Mouse (Mus musculus) neural tube, embryonic 11.5 days (tissue): ENCODE measurements around the gene Rffl. TPM values are rescaled to one million over a fixed set of nuclear protein-coding genes. Genes with fewer than 3 reads are reported as not detected.
A peak's percentile ranks its signal among the peaks of the same experiment; 100 is the strongest.

Source experiments
- ATAC-seq: fragments of 200-750 bp; cut with Nextera tagmentation; 2 replicates; pipeline ENCODE4 v1.8.0; 2017; ENCODE audit warnings: moderate number of reproducible peaks, mild to moderate bottlenecking, moderate TSS enrichment, moderate library complexity; ENCODE audit not compliant: insufficient read depth, low FRiP score, low TSS enrichment
- DNase-seq: peaks from one replicate; pipeline ENCODE4 v3.0.0-alpha.2; 2015; ENCODE audit warnings: low spot score
- H3K27ac ChIP-seq: fragments of 300-500 bp; sonication (generic); 2 replicates; pipeline ENCODE4 v1.5.1; 2014; ENCODE audit warnings: low read depth, mild to moderate bottlenecking, low read length
- H3K27me3 ChIP-seq: fragments of 300-500 bp; sonication (generic); 2 replicates; pipeline ENCODE4 v1.6.1; 2014; ENCODE audit warnings: mild to moderate bottlenecking, low read length, mixed read lengths; ENCODE audit not compliant: control insufficient read depth, insufficient read depth
- H3K36me3 ChIP-seq: fragments of 300-500 bp; sonication (generic); 2 replicates; pipeline ENCODE4 v1.6.1; 2014; ENCODE audit warnings: mild to moderate bottlenecking, low read length, moderate library complexity, mixed read lengths; ENCODE audit not compliant: control insufficient read depth, insufficient read depth
- H3K4me1 ChIP-seq: fragments of 300-500 bp; sonication (generic); 2 replicates; pipeline ENCODE4 v1.6.1; 2014; ENCODE audit warnings: low read length, mixed read lengths; ENCODE audit not compliant: control insufficient read depth, insufficient read depth
- H3K4me2 ChIP-seq: fragments of 300-500 bp; sonication (generic); 2 replicates; pipeline ENCODE4 v1.6.1; 2014; ENCODE audit warnings: low read depth, mild to moderate bottlenecking, moderate library complexity
- H3K4me3 ChIP-seq: fragments of 300-500 bp; sonication (generic); 2 replicates; pipeline ENCODE4 v1.5.1; 2014; ENCODE audit warnings: low read depth, low read length
- H3K9ac ChIP-seq: fragments of 300-500 bp; sonication (generic); 2 replicates; pipeline ENCODE4 v1.6.1; 2014; ENCODE audit warnings: mild to moderate bottlenecking, low read length
- H3K9me3 ChIP-seq: fragments of 300-500 bp; sonication (generic); 2 replicates; pipeline ENCODE4 v1.6.1; 2016; ENCODE audit warnings: low read length; ENCODE audit not compliant: control insufficient read depth
- WGBS: fragments of 180-500 bp; shearing (Covaris S2); extraction: QIAGEN DNeasy Blood & Tissue Kit; methylation state at CpG from one replicate; pipeline ENCODE4 v1.1.7; 2014; 5-methylcytosine and 5-hydroxymethylcytosine counted together
- polyA plus RNA-seq: library from polyadenylated mRNA; unstranded; fragments of >200 nt; fragmentation: Nextera tagmentation; extraction: Ambion mirVana; gene quantifications from 2 replicates; pipeline ENCODE4 v1.2.1, GENCODE M21; 2014

Gene Rffl
- polyA plus RNA-seq, 1 experiment from 2014 or later: 11.9 TPM

DNA sequence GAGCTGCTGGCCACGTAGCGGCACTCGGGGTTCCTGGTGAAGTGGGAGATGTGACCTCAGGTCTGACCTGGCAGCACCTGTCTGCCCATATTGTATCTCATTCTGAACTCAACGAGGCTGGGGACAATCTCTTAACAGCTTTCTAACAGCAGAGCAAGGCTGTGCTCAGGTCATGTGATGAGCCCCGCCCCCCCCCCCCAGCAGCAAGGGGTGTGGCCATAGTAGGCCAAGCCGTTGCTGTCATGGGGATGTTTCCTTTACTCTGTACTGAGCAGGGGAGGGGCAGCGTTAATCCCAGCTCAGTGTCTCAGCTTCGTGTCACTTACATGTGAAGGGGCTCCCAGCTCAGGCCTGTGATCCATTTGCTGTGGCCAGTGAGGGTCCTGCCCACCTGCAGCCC lies 33.9 kb upstream of the Rffl start:
- Histone ChIP-seq H3K27me3 (no peaks in the 10 kb centered on the region), H3K9ac (no peak overlapping the region), H3K36me3 (peaks cover 12% of the 10 kb centered on the region), H3K9me3 (no peaks in the 10 kb centered on the region), H3K27ac (no peak overlapping the region), H3K4me1 (peaks cover 3% of the 10 kb centered on the region; the same call in 1 of the 2 replicates), H3K4me2 (no peak overlapping the region), H3K4me3 (no peak overlapping the region)
- 72% methylated on average over 8 of the region's 8 CpGs for WGBS
- DNase-seq: no peak
- ATAC-seq: no peak

DNA sequence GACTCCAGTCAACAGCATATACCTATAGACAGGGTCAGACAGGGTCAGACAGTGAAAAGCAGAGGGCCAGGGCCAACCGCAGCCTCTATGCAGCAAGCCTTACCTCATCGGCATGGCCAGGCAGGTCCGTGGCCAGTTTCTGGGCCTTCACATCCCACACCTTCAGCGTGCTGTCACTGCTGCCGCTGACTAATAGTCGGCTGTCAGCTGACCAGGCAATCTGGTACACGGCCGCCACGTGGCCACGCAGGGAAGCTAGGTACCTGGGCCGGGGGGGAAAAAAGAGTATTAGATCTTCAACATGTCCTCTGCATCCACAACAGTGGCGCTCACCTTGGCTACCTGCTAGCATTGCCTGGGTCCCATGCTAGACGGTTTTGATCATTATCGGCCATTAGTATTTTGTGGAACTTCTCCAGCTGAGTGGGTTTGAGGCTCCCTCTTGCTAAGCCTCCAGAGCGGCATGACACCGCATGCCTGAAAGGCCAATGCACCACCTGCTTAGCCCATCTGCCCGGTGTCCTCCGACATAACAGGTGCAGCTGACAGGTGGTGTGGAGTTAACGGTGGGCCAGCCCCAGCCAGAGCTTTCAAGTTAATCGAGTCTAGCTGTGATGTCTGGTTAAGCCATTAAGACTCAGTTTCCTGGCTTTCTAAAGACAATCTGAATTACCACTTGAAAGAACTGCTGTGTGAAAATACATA lies 30.7 kb upstream of the Rffl start:
- H3K4me1 ChIP-seq: no peaks in the 10 kb centered on the region
- H3K9ac ChIP-seq: no peak overlapping the region
- DNase-seq (no peak), ATAC-seq (no peak)
- no peak overlapping the region for H3K4me3 ChIP-seq
- 87% methylated on average over 20 of the region's 20 CpGs for WGBS
- H3K4me2 ChIP-seq: no peak overlapping the region
- H3K9me3 ChIP-seq: no peaks in the 10 kb centered on the region
- H3K27me3 ChIP-seq: no peaks in the 10 kb centered on the region
- H3K27ac ChIP-seq: no peak overlapping the region
- peaks cover 12% of the 10 kb centered on the region for H3K36me3 ChIP-seq

DNA sequence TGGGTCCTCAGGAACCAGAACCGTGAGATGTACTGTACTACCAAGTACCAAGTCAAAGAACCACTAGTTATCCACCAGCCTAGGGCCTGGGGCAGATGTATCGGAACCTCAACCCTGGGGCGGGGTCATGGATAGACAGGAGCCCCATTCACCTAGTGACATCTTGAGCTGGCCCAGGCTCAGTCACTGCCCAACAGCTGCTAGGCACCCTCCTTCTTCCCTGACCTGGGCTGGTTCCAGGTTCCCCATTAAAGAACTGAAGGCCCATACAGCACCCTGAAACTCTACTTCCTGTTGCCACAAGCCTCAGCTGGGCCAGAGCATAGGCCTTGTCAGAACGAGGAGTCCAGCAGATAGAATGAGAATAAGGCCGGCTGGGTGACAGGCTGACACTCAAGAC lies 28.7 kb upstream of the Rffl start:
- 96% methylated on average over 5 of the region's 5 CpGs for WGBS
- Histone ChIP-seq H3K4me3 (no peak overlapping the region), H3K27me3 (no peaks in the 10 kb centered on the region), H3K4me1 (no peaks in the 10 kb centered on the region), H3K27ac (no peak overlapping the region), H3K36me3 (peaks cover 9% of the 10 kb centered on the region), H3K4me2 (no peak overlapping the region), H3K9ac (no peak overlapping the region), H3K9me3 (no peaks in the 10 kb centered on the region)
- no peak for ATAC-seq
- DNase-seq: no peak

DNA sequence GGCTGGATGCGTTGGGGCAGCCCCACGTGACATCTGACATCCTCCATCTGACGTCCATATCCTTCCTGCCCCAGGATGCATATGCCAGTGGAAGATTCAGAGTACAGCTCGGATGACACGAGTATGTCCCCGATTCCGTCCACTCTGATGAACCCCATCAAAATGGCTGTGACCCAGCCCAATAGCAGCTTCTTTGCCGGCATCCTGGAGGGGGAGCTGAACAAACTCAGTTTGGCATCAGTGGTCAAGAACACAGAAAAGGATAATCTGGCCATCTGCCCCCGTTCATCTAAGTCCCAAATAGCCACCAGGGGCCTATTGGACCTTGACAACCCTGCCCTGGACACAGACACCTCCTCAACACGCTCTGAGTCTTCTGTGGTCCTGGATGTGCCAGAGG lies 26.5 kb upstream of the Rffl start:
- H3K4me1 ChIP-seq: no peaks in the 10 kb centered on the region
- H3K4me3 ChIP-seq: no peak overlapping the region
- no peak overlapping the region for H3K27ac ChIP-seq
- no peak overlapping the region for H3K9ac ChIP-seq
- no peak for ATAC-seq
- H3K9me3 ChIP-seq: no peaks in the 10 kb centered on the region
- no peak overlapping the region for H3K4me2 ChIP-seq
- H3K27me3 ChIP-seq: no peaks in the 10 kb centered on the region
- no peak for DNase-seq
- peaks cover 6% of the 10 kb centered on the region for H3K36me3 ChIP-seq
- 87% methylated on average over 10 of the region's 10 CpGs for WGBS

DNA sequence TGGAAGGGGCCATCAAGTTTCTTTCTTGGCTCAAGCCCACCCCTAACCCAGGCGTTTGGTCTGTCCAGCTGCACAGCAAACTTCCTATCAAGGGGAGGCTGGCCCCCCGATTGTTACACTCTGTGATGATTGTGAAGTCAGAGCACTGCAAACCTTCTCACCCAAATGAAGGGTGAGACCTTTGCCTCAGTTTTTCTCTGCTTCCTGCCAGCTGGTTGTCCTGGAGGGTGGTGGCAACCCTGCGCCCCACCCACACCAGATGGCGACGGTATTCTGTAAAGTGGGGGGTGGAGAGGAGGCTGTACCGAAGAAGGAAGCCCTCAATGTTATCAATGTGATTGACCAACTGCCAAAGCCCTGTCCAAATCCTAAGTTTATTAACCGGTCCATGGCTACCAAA lies 20.9 kb upstream of the Rffl start, which contains the start of gene Fndc8:
Gene Fndc8, plus strand, starts transcription at position 189 of the 400 bp plus-strand sequence.
- Histone ChIP-seq H3K4me1 (peaks cover 4% of the 10 kb centered on the region; the same call in 1 of the 2 replicates), H3K9me3 (no peaks in the 10 kb centered on the region), H3K4me2 (no peak within 1 kb of the TSS), H3K4me3 (no peak within 1 kb of the TSS), H3K36me3 (no peaks in the 10 kb centered on the region), H3K27ac (no peak within 1 kb of the TSS), H3K27me3 (no peaks in the 10 kb centered on the region), H3K9ac (no peak within 1 kb of the TSS)
- ATAC-seq: no peak
- WGBS: 57% methylated on average over 7 of the region's 7 CpGs
- DNase-seq: no peak

DNA sequence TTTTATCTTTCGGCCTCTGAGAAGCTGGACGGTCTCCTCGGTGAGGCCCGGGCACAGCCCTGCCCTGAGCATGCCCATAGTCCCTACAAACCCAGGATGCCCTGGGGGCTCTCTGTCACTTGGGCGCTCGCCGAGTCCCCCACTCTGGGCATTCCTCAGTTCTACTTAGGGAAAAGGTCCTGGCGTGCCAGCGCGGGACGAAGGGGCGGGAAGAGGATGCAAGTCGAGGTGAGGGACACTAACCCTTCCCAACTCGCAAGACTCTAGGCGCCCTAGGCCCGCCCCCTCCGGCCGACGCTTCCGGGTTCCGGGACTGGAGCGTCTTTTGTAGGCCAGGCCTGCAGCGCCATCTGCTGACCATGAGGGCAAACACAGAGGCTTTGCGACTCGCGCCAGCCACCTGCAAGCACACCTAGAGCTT lies 19.3 kb upstream of the Rffl start, which contains the start of gene Rad51d:
Gene Rad51d, minus strand, starts transcription at position 273 of the 421 bp plus-strand sequence.
- 0% methylated on average over 26 of the region's 26 CpGs for WGBS
- no peaks in the 10 kb centered on the region for H3K27me3 ChIP-seq
- H3K4me2 ChIP-seq: peak within 1 kb of the TSS; percentile 93
- peaks cover 4% of the 10 kb centered on the region; the same call in 1 of the 2 replicates for H3K4me1 ChIP-seq
- no peak within 1 kb of the TSS for H3K27ac ChIP-seq
- H3K36me3 ChIP-seq: no peaks in the 10 kb centered on the region
- peak within 1 kb of the TSS; percentile 62 for H3K9ac ChIP-seq
- H3K9me3 ChIP-seq: no peaks in the 10 kb centered on the region
- ATAC-seq (peak; percentile 87), DNase-seq (peak; percentile 97)
- peak within 1 kb of the TSS; percentile 64 for H3K4me3 ChIP-seq

DNA sequence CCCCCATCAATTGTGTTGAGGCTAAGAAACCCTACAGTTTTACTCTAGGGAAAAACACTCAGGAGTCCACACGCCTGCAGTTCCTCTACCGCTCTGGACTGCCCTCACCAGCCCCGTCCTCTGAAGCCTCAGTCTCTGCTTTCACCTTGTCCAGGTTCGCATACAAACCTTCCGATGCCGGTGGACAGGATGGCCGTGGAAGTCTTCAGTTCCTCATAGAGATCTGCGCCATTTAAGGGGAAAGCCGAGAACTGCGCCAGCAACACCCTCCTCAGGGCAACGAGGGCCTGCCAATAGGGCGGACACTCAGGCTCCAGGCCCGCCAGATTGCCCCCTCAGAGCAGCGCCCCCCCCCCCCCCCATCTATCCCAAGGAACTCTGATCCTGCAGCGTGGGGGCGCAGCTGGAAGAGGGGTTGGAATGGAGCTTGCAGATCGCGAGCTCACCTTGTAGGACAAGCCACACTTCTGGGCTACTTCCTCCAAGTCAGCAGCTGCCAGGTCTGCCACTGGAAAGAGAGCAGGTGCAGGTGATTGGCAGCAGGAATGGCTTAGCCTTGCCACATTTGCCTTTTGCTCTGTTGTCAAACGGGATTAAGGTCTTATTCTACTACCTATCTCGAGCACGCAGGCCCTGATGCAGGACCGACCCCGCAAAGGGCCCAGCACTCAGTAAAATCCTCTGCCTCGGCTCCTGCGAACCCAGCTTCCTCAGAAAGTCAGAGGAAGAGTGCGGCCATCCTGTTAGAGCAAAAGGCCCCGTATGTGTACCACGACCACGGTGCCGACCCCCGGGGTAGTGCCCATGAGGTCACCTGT lies 18.7 kb upstream of the Rffl start:
- 10% methylated on average over 31 of the region's 31 CpGs for WGBS
- ATAC-seq: peak; percentile 45
- H3K9ac ChIP-seq: peak overlapping the region; percentile 62

DNA sequence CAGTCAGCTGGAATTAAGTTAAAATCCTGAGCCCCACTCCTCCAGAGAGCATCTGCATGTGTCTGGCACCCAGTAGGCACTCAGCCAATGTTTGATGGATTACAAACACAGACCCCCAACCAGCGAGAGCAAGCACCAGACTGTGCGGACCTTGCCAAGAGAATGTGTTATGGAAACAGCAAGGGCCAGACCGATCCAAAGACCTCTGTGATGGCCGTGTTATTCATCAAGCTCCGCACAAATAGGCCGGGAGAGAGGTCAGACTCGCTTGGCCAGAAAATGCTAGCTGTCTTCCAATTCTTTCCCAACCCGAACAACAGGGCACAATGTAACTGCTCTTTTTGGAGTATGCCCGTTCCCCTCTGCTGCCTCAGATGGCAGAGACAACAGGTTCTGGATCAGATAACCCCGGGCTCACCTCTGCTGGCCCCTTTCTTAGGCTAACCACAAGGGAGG lies 17.5 kb upstream of the Rffl start:
- H3K4me2 ChIP-seq: no peak overlapping the region
- no peaks in the 10 kb centered on the region for H3K27me3 ChIP-seq
- H3K4me3 ChIP-seq: no peak overlapping the region
- no peaks in the 10 kb centered on the region for H3K36me3 ChIP-seq
- no peaks in the 10 kb centered on the region for H3K9me3 ChIP-seq
- H3K27ac ChIP-seq: no peak overlapping the region
- no peak for DNase-seq
- 58% methylated on average over 10 of the region's 10 CpGs for WGBS
- H3K9ac ChIP-seq: no peak overlapping the region
- H3K4me1 ChIP-seq: peaks cover 4% of the 10 kb centered on the region; the same call in 1 of the 2 replicates
- no peak for ATAC-seq

More for the DNA sequence above, 18.7 kb upstream of the Rffl start:
- H3K9me3 ChIP-seq: no peaks in the 10 kb centered on the region
- peaks cover 4% of the 10 kb centered on the region; the same call in 1 of the 2 replicates for H3K4me1 ChIP-seq
- H3K36me3 ChIP-seq: no peaks in the 10 kb centered on the region
- peak overlapping the region; percentile 93 for H3K4me2 ChIP-seq
- H3K4me3 ChIP-seq: peak overlapping the region; percentile 64
- H3K27ac ChIP-seq: no peak overlapping the region
- no peaks in the 10 kb centered on the region for H3K27me3 ChIP-seq
- DNase-seq: peak; percentile 34
